9 mouse cellular contexts compared by ENCODE assay signal in the genomic region with DNA sequence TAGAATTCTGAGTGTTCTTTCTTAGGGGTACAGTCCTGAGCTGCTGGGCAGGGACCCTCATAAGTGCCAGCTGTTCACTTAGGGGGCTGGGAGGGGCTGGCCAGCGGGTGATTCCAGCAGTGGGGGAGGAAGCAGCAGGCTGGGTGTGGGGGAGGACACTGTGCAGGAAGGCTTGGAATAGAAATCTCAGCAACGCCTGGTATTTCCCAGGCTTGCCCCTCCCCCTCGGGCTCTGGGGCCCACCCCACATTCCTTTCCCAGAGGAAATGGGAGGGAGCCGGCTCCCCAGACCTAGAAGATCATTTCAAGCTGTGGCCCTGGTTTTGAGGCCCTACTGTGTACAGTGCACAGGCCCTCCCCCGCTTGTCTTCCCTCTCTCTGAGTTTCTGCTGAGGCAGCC. TPM values are rescaled to one million over a fixed set of nuclear protein-coding genes. Genes with fewer than 3 reads are reported as not detected.
DNase-seq lines count a peak whose midpoint lies in the region; ATAC-seq and TF ChIP-seq lines count a peak whose summit lies in the region.
"Had no signal": no experiment of that assay in that cellular context is flagged by ENCODE, and none has a peak within 500 bp of the region (broad histone marks: within the 10 kb centered on the region; RNA-seq: fewer than 3 reads in every experiment).

No protein-coding gene starts in this region.

- peaks cover 12% of the 10 kb centered on the region for H3K4me1 ChIP-seq in spleen, adult 2 months (ENCODE audit: control insufficient read depth, insufficient read depth, insufficient read length)
- peaks cover 70% of the 10 kb centered on the region for H3K4me1 ChIP-seq in embryonic facial prominence, embryonic 14.5 days (ENCODE audit: control insufficient read depth, insufficient read depth, low read length)
- H3K4me1 ChIP-seq in limb, embryonic 14.5 days (ENCODE audit: control insufficient read depth, insufficient read depth, low read length): peaks cover 62% of the 10 kb centered on the region

- DNase-seq in spleen, adult 2 months (ENCODE audit: low read depth in 1 of 2, low spot score in 2 of 2): no peak
- DNase-seq in spleen, adult 12 weeks (ENCODE audit: low spot score): no peak
- DNase-seq in embryonic facial prominence, embryonic 14.5 days (ENCODE audit: low spot score): peak; percentile 93
- DNase-seq in heart, postnatal 4 days: peak; percentile 90
- peak; percentile 85 for DNase-seq in limb, embryonic 14.5 days (ENCODE audit: low spot score)
- peak; percentile 70 for DNase-seq in ovary, postnatal 36 days (ENCODE audit: low spot score)
- DNase-seq in cerebellum, postnatal 10 days: no peak

- no peak overlapping the region for H3K4me3 ChIP-seq in spleen, adult 2 months (ENCODE audit: extremely low read depth, insufficient read depth, insufficient read length)
- H3K4me3 ChIP-seq in embryonic facial prominence, embryonic 14.5 days (ENCODE audit: low read depth, low read length): no peak overlapping the region
- no peak overlapping the region for H3K4me3 ChIP-seq in limb, embryonic 14.5 days (replicated peaks; ENCODE audit: low read length)
- H3K4me3 ChIP-seq: midbrain, embryonic 12.5 days had no signal

- ATAC-seq in embryonic facial prominence, embryonic 14.5 days (ENCODE audit: low read depth): peak; percentile 12; the same call in 1 of the 2 replicates
- ATAC-seq in limb, embryonic 14.5 days (ENCODE audit: low FRiP score, low read depth): peak; percentile 49; the same call in 1 of the 2 replicates
- no peak for ATAC-seq in frontal cortex, adult (ENCODE audit: low TSS enrichment)

- no peaks in the 10 kb centered on the region for H3K9me3 ChIP-seq in embryonic facial prominence, embryonic 14.5 days (ENCODE audit: control insufficient read depth, low read length)
- H3K9me3 ChIP-seq in limb, embryonic 14.5 days (ENCODE audit: control insufficient read depth, low read length): no peaks in the 10 kb centered on the region
- H3K9me3 ChIP-seq: midbrain, embryonic 12.5 days had no signal

- peak overlapping the region; percentile 69; the same call in 1 of the 2 replicates for H3K27ac ChIP-seq in spleen, adult 2 months (ENCODE audit: insufficient read depth, low read length)
- H3K27ac ChIP-seq in embryonic facial prominence, embryonic 14.5 days (replicated peaks; ENCODE audit: low read depth, low read length): peak overlapping the region; percentile 83
- H3K27ac ChIP-seq in limb, embryonic 14.5 days (replicated peaks; ENCODE audit: low read depth, low read length): peak overlapping the region; percentile 76
- H3K27ac ChIP-seq: midbrain, embryonic 12.5 days had no signal

- H3K4me2 ChIP-seq in embryonic facial prominence, embryonic 14.5 days (ENCODE audit: low read depth, low read length): peak overlapping the region; percentile 18; the same call in 1 of the 2 replicates
- H3K4me2 ChIP-seq in limb, embryonic 14.5 days (replicated peaks; ENCODE audit: low read depth, low read length, severe bottlenecking): 0 out of 2 replicates have a peak overlapping the region, but pooled peaks have one; percentile 17
- H3K4me2 ChIP-seq: midbrain, embryonic 12.5 days had no signal

- TF ChIP-seq POLR2A in spleen, adult 2 months (IDR thresholded peaks at IDR 0.05; ENCODE audit: low read depth, low read length): no peak
- no peak for TF ChIP-seq POLR2A in limb, embryonic 14.5 days (IDR thresholded peaks at IDR 0.05; ENCODE audit: borderline replicate concordance, extremely low read depth, insufficient read depth, insufficient read length)

- peaks cover 9% of the 10 kb centered on the region for H3K27me3 ChIP-seq in spleen, adult 2 months (ENCODE audit: control insufficient read depth, insufficient read depth, low read length)
- no peaks in the 10 kb centered on the region for H3K27me3 ChIP-seq in embryonic facial prominence, embryonic 14.5 days (replicated peaks; ENCODE audit: control insufficient read depth, insufficient read depth, low read length)
- H3K27me3 ChIP-seq in limb, embryonic 14.5 days (ENCODE audit: control insufficient read depth, insufficient read depth, low read length): no peaks in the 10 kb centered on the region

- 73% methylated on average over 5 of the region's 5 CpGs for WGBS in spleen, adult 2 months
- WGBS in embryonic facial prominence, embryonic 14.5 days: 19% methylated on average over 3 of the region's 5 CpGs
- 4% methylated on average over 5 of the region's 5 CpGs for WGBS in limb, embryonic 14.5 days

- H3K36me3 ChIP-seq in spleen, adult 2 months (ENCODE audit: control insufficient read depth, insufficient read depth, low read length): no peaks in the 10 kb centered on the region
- H3K36me3 ChIP-seq in embryonic facial prominence, embryonic 14.5 days (ENCODE audit: control insufficient read depth, insufficient read depth, low read length): no peaks in the 10 kb centered on the region
- H3K36me3 ChIP-seq in limb, embryonic 14.5 days (ENCODE audit: control insufficient read depth, insufficient read depth, low read length): no peaks in the 10 kb centered on the region; the same call in 1 of the 2 replicates
- H3K36me3 ChIP-seq: midbrain, embryonic 12.5 days had no signal

- TF ChIP-seq CTCF in spleen, adult 2 months (IDR thresholded peaks at IDR 0.05; ENCODE audit: extremely low read depth, insufficient read depth, insufficient read length, insufficient replicate concordance): no peak

- no peak overlapping the region for H3K9ac ChIP-seq in embryonic facial prominence, embryonic 14.5 days (ENCODE audit: low read depth, low read length)
- no peak overlapping the region for H3K9ac ChIP-seq in limb, embryonic 14.5 days (ENCODE audit: low read depth, low read length, severe bottlenecking)
- H3K9ac ChIP-seq: midbrain, embryonic 12.5 days had no signal

RNA-seq across cellular contexts. Expression of a gene that starts 22.4 kb away (rescaled TPM):
- polyA plus RNA-seq in spleen, adult 2 months (2012; rRNA removed): 39.7 and 50.2 TPM in 2 replicates
- 8.9 and 9.5 TPM in 2 replicates for polyA plus RNA-seq in embryonic facial prominence, embryonic 14.5 days (2014; fragmentation: Nextera tagmentation; extraction: Ambion mirVana)
- total RNA-seq in heart, postnatal 4 days (2021): 10 to 100 TPM; 51.0 to 52.3 TPM
- polyA plus RNA-seq in limb, embryonic 14.5 days (2012; rRNA removed): 28.9 and 37.9 TPM in 2 replicates
- 9.8 and 10.8 TPM in 2 replicates for polyA plus RNA-seq in limb, embryonic 14.5 days (2014; fragmentation: Nextera tagmentation; extraction: Ambion mirVana)

Comparison
In these comparisons a context has a peak if more than half of its experiments do, and no peak if none do; other contexts are left out.
1. DNase-seq: peak in embryonic facial prominence, embryonic 14.5 days (single experiment), heart, postnatal 4 days (single experiment), limb, embryonic 14.5 days (single experiment) and ovary, postnatal 36 days (single experiment); none in spleen, adult 2 months (0 of 2), spleen, adult 12 weeks (single experiment) and cerebellum, postnatal 10 days (0 of 2).
2. Peak in every context shown above with its lines, with median percentiles within 50 percentile points of each other: H3K27ac ChIP-seq.